Mouse (Mus musculus) stomach, postnatal 0 days (tissue): ENCODE results near the gene Adar. TPM values are rescaled to one million over a fixed set of nuclear protein-coding genes. Genes with fewer than 3 reads are reported as not detected.

Source experiments
- ATAC-seq: fragments of 200-750 bp; cut with Nextera tagmentation; 2 replicates; pipeline ENCODE4 v1.8.0; 2017; ENCODE audit not compliant: low FRiP score, low TSS enrichment
- DNase-seq: peaks from one replicate; pipeline ENCODE4 v3.0.0-alpha.2; 2016; ENCODE audit warnings: low spot score
- H3K27ac ChIP-seq: fragments of 300-500 bp; sonication (generic); replicated peaks from 2 replicates; pipeline ENCODE4 v1.5.1; 2014; ENCODE audit warnings: mild to moderate bottlenecking, control low read depth
- H3K27me3 ChIP-seq: fragments of 300-500 bp; sonication (generic); 2 replicates; pipeline ENCODE4 v1.6.1; 2014; ENCODE audit warnings: low read length; ENCODE audit not compliant: control insufficient read depth, insufficient read depth
- H3K36me3 ChIP-seq: fragments of 300-500 bp; sonication (generic); 2 replicates; pipeline ENCODE4 v1.6.1; 2014; ENCODE audit warnings: low read length, mixed read lengths; ENCODE audit not compliant: control insufficient read depth, insufficient read depth
- H3K4me1 ChIP-seq: fragments of 300-500 bp; sonication (generic); replicated peaks from 2 replicates; pipeline ENCODE4 v1.6.1; 2014; ENCODE audit warnings: antibody characterized with exemption; ENCODE audit not compliant: control insufficient read depth, insufficient read depth
- H3K4me2 ChIP-seq: fragments of 300-500 bp; sonication (generic); replicated peaks from 2 replicates; pipeline ENCODE4 v1.6.1; 2014; ENCODE audit warnings: low read depth, mild to moderate bottlenecking, control low read depth, moderate library complexity
- H3K4me3 ChIP-seq: fragments of 300-500 bp; sonication (generic); 2 replicates; pipeline ENCODE4 v1.5.1; 2014; ENCODE audit warnings: low read depth, low read length, control low read depth
- H3K9ac ChIP-seq: fragments of 300-500 bp; sonication (generic); 2 replicates; pipeline ENCODE4 v1.6.1; 2014; ENCODE audit warnings: mild to moderate bottlenecking, low read length, control low read depth, mixed read lengths
- H3K9me3 ChIP-seq: fragments of 300-500 bp; sonication (generic); 2 replicates; pipeline ENCODE4 v1.6.1; 2016; ENCODE audit warnings: low read length; ENCODE audit not compliant: control insufficient read depth
- CTCF ChIP-seq: IDR thresholded peaks from 2 replicates; pipeline ENCODE4 v1.5.1; 2016; ENCODE audit warnings: antibody characterized with exemption, low read depth, mild to moderate bottlenecking, moderate library complexity
- EP300 ChIP-seq: optimal IDR thresholded peaks from 2 replicates; pipeline ENCODE3; 2016; ENCODE audit warnings: antibody characterized with exemption
- WGBS: fragments of 180-500 bp; shearing (Covaris S2); extraction: QIAGEN DNeasy Blood & Tissue Kit; methylation state at CpG from one replicate; pipeline ENCODE4 v1.1.7; 2014; 5-methylcytosine and 5-hydroxymethylcytosine counted together
- polyA plus RNA-seq: library from polyadenylated mRNA; unstranded; fragments of >200 nt; fragmentation: Nextera tagmentation; extraction: Ambion mirVana; gene quantifications from 2 replicates; pipeline ENCODE4 v1.2.1, GENCODE M21; 2015

Gene Adar
- polyA plus RNA-seq, 1 experiment from 2014 or later = 8.5 TPM

GRCm38 (mm10) chr3:89772588-89772967 is 57.8 kb downstream of the Adar start:
- peaks cover 8% of the 10 kb centered on the region; the same call in 1 of the 2 replicates for H3K36me3 ChIP-seq
- H3K4me3 ChIP-seq = peak overlapping the region; percentile 99
- peaks cover 8% of the 10 kb centered on the region; the same call in 1 of the 2 replicates for H3K4me1 ChIP-seq
- under 1% methylated on average over 17 of the region's 17 CpGs for WGBS
- ATAC-seq (peak; percentile 64), DNase-seq (peak; percentile 81)
- H3K4me2 ChIP-seq = peak overlapping the region; percentile 77
- peak overlapping the region; percentile 100 for H3K9ac ChIP-seq
- H3K27ac ChIP-seq = peak overlapping the region; percentile 98
- no peaks in the 10 kb centered on the region for H3K9me3 ChIP-seq
- no peaks in the 10 kb centered on the region for H3K27me3 ChIP-seq
- TF ChIP-seq EP300 = no peak
- peak; percentile 98 for TF ChIP-seq CTCF

- Histone ChIP-seq H3K27ac (peak within 1 kb of the TSS; percentile 98), H3K4me1 (peaks cover 8% of the 10 kb centered on the region; the same call in 1 of the 2 replicates), H3K9ac (peak within 1 kb of the TSS; percentile 100), H3K4me2 (peak within 1 kb of the TSS; percentile 77), H3K27me3 (no peaks in the 10 kb centered on the region), H3K4me3 (peak within 1 kb of the TSS; percentile 99), H3K9me3 (no peaks in the 10 kb centered on the region), H3K36me3 (peaks cover 11% of the 10 kb centered on the region; the same call in 1 of the 2 replicates)
- WGBS = under 1% methylated on average over 71 of the region's 90 CpGs
- DNase-seq (peak; percentile 97), ATAC-seq (peak; percentile 95)
- TF ChIP-seq CTCF = no peak
- TF ChIP-seq EP300 = peak; percentile 62
These were observed 58.3 kb downstream of the Adar start, which contains the start of gene Ube2q1 for GRCm38 (mm10) chr3:89772968-89773709. Ube2q1 (plus strand) TSS chr3:89773616.

GRCm38 (mm10) chr3:89773740-89774211 is 59.0 kb downstream of the Adar start:
- TF ChIP-seq CTCF (no peak), EP300 (no peak)
- H3K9me3 ChIP-seq = no peaks in the 10 kb centered on the region
- H3K36me3 ChIP-seq = peaks cover 15% of the 10 kb centered on the region
- H3K4me3 ChIP-seq = peak overlapping the region; percentile 99
- WGBS = 0% methylated on average over 30 of the region's 37 CpGs
- peaks cover 8% of the 10 kb centered on the region; the same call in 1 of the 2 replicates for H3K4me1 ChIP-seq
- peak overlapping the region; percentile 77 for H3K4me2 ChIP-seq
- DNase-seq (peak; percentile 64), ATAC-seq (peak; percentile 41)
- no peaks in the 10 kb centered on the region for H3K27me3 ChIP-seq
- H3K9ac ChIP-seq = peak overlapping the region; percentile 100
- peak overlapping the region; percentile 98 for H3K27ac ChIP-seq

- H3K36me3 ChIP-seq = peaks cover 21% of the 10 kb centered on the region
- peak overlapping the region; percentile 99 for H3K4me3 ChIP-seq
- H3K27me3 ChIP-seq = no peaks in the 10 kb centered on the region
- ATAC-seq (no peak), DNase-seq (no peak)
- no peaks in the 10 kb centered on the region for H3K9me3 ChIP-seq
- H3K27ac ChIP-seq = peak overlapping the region; percentile 98
- H3K4me2 ChIP-seq = peak overlapping the region; percentile 77
- peak overlapping the region; percentile 100 for H3K9ac ChIP-seq
- WGBS = 30% methylated on average over 15 of the region's 15 CpGs
- TF ChIP-seq CTCF = no peak
- no peak for TF ChIP-seq EP300
- H3K4me1 ChIP-seq = peaks cover 8% of the 10 kb centered on the region; the same call in 1 of the 2 replicates
These were observed 59.6 kb downstream of the Adar start for GRCm38 (mm10) chr3:89774236-89774960.

GRCm38 (mm10) chr3:89776001-89776400 is 61.2 kb downstream of the Adar start:
- 80% methylated on average over 4 of the region's 4 CpGs for WGBS
- no peak for TF ChIP-seq EP300
- TF ChIP-seq CTCF = 0 out of 2 replicates have a peak, but pooled peaks have one; percentile 12
- Histone ChIP-seq H3K9ac (no peak overlapping the region), H3K36me3 (peaks cover 32% of the 10 kb centered on the region), H3K4me3 (no peak overlapping the region), H3K4me2 (no peak overlapping the region), H3K27me3 (no peaks in the 10 kb centered on the region), H3K27ac (no peak overlapping the region), H3K9me3 (no peaks in the 10 kb centered on the region), H3K4me1 (peaks cover 8% of the 10 kb centered on the region; the same call in 1 of the 2 replicates)
- DNase-seq (no peak), ATAC-seq (no peak)
